Mouse (Mus musculus) urinary bladder, postnatal 14 days (tissue): Measurements from ENCODE around the gene Amigo1.

Source experiments
- DNase-seq: peaks from one replicate; pipeline ENCODE4 v3.0.0; 2021; ENCODE audit warnings: low spot score

Gene Amigo1

DNA sequence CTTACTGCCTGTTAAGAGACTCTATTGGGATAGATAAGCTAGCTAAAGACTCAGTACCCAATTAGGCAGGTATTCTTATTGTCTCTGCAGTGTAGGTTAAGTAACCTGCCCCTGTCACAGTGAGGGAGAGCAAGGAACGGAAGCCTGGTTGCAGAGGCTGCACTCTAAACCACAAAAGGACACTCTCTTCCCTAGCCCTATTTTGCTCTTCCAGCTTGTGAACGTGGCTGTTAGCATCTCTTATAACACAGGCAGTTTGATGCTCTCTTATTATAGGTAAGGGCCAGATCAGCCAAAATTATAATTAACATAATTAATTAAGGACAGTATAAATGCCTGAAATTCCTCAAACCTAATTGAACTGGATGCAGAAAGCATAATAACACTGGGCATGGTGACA is 5.6 kb upstream of the Amigo1 start:
- DNase-seq = no peak

DNA sequence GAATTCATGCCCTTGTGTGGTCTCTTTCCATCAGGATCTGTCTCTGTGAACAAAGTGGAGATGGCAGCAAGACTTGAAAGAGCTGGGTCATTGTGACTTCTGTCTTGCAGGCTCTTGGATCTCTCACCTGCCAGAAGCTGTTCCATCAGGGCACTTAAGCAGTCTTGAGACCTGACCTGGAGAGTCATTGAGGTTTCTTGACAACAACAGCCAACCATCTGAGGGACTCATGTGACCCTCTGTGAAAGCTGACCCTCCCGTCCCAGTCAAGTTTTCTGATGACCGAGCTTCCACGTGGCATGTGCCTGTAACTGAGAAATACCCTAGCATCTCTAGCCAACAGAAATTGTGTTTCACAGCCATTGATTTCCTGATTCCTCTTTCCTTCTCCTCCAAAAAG is 1.4 kb upstream of the Amigo1 start:
- DNase-seq = no peak

DNA sequence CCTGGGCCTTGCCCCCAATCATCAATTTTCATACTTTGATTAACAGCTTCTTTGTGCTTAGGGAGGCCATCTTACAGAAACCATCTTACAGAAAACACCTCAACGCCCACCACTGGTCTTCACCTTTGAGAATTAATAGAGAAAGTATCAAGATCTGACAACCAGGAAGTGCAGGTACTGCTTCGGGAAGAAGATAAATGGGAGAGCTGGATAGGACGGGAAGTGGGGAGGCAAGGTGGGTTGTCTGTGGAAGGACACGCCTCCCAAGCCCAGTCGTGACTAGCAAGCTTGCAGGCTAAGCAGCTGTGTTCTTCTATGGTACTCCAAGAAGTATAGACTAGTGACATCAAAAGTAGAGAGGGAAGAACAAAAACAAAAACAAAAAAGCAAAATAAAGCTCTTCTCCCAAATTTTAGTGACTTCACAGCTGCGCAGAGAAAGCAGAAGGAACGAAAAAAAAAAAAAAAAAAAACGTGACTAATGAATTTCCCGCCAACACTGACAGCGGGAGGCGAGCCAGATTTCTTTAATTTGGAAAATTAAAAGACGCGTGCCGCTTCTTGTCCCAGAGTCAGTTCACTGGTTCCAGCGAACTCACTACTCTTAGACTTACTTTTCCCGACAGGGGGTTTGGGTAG is 556 bp upstream of the Amigo1 start:
- DNase-seq = no peak

DNA sequence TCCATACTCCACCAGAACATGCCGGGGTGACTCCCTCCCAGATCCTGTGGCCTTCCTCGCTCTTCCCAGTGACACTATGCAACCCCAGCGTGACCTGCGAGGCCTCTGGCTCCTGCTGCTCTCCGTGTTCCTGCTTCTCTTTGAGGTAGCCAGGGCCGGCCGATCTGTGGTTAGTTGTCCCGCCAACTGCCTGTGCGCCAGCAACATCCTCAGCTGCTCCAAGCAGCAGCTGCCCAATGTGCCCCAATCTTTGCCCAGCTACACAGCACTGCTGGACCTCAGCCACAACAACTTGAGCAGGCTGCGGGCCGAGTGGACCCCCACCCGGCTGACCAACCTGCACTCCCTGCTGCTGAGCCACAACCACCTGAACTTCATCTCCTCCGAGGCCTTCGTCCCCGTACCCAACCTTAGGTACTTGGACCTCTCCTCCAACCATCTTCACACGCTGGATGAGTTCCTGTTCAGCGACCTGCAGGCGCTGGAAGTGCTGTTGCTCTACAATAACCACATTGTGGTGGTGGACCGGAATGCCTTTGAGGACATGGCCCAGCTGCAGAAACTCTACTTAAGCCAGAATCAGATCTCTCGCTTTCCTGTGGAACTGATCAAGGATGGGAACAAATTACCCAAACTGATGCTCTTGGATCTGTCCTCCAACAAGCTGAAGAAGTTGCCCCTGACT is 1.1 kb downstream of the Amigo1 start:
- DNase-seq = no peak

DNA sequence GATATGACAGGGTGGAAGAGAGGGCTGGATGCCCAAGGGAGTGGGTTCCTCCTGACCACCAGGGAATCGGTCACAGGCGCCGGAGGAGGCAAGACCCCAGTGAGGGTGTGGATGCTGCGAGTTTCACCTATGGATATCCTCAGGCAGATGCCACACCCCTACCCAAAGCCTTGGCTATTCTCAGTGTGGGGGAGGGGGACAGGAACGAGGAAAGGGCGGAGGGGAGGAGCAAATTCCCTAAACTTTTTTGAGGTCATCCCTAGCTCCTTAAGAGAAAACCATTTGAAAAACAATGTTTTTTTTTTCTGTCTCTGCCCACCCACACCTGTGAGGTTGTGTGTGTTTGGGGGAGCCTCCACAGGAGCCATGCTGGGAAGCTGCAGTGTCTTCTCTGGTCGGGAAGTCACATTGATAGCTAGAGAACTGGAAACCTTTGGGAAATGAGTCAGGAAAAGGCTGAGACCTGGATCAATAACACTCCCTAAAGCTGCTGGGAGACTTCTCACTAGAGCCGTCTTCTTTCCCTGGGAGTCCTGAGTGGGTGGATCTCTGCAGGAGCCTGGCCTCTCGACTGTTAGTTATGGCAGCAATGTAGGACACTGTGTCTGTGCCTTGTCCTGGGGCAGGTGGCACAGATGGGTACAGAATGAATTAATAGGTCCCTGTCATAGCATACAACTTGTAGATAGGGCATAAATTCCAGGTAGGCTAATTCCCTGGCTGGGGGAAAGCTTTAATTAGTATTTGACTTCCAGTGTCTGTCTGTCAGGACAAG is 2.8 kb downstream of the Amigo1 start:
- DNase-seq = peak; percentile 1

DNA sequence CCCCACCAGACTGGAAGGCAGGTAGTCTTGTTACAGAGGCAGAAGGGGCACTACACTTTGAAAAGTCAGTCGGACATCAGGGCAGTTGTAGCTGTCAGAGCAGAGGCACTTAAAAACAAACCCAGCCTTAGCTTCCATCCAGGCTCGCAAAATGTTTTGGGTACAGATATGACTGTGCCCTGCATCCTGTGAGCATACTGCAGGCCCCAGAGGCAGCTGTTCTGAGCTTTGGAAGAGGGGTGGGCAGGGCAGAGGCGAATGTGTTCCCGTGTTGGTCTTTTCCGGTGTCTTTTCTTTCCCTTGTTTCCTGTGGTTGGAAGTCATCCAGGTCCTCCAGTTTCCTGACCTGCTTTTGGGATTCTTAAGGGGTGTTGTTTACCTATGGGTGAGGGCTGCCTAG is 3.8 kb downstream of the Amigo1 start:
- peak; percentile 1 for DNase-seq

DNA sequence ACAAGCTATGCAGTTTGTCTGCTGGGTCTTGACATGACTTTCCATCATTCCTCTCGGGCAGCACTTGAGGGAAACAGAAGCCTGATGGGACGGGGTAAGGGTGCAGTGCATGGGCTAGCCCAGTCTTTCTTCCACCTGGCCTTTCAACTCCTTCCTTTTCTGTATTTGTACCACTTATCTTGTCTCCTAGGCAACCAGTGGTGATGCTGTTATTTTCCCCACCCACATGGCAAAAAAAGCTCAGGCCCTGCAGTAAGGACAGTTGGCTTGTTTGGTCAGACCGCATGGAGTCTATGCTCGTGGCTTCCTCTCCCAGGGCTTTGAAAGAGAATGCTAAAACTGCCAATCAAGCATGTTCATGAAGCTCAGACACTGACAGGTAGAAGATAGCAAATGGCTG is 7.6 kb downstream of the Amigo1 start:
- no peak for DNase-seq

DNA sequence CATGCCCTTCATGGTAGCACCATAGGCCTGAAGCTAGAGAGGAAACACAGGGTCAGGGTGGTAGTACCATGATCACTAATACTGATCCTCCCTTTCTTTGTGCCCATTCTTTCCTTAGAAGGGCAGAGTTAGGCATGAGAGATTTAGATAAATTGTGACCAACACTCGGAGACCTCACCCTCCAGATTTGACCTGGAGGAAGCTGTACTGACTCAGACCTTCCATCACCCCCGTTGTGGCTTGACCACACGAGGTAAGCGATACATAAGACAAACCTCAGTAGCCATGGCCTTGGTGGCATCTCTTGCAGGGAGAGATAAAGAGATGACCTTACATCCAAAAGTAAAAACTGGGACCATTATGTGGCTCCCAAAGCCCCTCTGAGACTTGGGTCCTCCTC is 9.2 kb downstream of the Amigo1 start:
- DNase-seq = no peak

DNA sequence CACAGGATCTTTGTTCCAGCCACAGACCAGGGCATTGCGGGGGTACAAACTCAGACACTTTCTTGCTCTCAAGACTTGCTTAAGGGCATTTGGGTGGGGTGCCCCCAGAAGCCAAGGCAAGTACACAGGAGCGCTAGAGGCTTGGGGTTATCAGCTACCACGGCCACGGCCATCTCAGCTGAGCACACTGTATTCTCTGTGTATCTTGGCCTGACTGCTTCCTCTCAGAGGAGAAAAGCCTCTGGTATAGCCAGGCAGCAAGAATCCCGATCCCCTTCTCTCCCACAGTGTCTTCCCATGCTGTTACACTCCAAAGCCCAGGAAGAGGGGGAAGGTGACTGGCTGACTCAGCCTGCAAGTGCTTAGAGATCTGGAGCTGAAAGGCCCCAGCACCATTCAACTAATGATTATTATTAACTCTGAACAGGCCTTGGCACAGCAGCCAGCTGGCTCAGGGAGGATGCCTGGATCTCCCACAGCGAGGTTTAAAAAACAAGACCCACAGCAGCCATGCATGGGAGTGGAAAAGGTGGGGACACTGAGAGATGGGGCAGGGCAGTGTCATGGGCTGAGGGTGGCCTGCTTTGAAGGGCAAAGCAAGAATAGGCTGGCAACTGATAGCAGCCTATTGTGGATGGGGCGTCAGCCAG is 9.9 kb downstream of the Amigo1 start:
- no peak for DNase-seq

DNA sequence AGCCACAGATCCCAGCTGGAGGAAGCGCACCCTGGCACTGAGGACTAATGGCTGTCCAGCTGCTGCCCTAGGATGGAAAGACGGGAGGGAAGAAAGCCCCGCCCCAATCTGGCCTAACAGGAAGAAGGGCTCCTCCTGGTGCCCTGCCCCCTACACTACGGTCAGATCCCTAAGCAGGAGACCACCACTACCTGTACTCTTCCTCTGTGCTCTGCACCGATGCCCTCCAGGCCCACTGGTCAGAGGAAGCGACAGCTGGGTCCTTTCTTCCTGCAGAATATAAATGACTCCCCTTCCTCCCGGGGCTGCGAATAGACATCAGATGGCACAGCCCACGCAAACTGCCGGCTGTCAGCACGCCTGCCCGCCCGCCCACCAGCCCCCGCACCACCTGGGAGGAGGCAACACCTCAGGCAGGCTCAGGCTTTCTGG is 10.9 kb downstream of the Amigo1 start:
- peak; percentile 40 for DNase-seq

DNA sequence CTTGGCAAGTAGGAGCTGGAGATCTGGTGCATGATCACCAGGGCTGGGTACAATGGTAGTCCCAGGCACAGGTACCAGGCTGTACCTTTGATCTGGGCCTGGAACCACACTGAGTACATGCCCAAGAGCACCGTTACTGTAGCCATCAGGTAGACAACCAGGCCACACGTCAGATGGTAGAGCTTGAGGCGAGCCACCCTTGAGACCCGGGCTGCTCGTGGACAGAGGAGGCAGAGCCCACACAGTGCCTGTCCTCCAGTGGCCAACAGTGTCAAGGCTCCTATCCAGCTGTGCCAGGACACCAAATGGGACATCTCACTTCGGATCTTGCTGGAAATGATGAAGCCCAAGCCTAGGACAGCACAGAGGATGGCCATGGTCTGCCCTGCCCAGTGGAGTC is 13.1 kb downstream of the Amigo1 start:
- no peak for DNase-seq

DNA sequence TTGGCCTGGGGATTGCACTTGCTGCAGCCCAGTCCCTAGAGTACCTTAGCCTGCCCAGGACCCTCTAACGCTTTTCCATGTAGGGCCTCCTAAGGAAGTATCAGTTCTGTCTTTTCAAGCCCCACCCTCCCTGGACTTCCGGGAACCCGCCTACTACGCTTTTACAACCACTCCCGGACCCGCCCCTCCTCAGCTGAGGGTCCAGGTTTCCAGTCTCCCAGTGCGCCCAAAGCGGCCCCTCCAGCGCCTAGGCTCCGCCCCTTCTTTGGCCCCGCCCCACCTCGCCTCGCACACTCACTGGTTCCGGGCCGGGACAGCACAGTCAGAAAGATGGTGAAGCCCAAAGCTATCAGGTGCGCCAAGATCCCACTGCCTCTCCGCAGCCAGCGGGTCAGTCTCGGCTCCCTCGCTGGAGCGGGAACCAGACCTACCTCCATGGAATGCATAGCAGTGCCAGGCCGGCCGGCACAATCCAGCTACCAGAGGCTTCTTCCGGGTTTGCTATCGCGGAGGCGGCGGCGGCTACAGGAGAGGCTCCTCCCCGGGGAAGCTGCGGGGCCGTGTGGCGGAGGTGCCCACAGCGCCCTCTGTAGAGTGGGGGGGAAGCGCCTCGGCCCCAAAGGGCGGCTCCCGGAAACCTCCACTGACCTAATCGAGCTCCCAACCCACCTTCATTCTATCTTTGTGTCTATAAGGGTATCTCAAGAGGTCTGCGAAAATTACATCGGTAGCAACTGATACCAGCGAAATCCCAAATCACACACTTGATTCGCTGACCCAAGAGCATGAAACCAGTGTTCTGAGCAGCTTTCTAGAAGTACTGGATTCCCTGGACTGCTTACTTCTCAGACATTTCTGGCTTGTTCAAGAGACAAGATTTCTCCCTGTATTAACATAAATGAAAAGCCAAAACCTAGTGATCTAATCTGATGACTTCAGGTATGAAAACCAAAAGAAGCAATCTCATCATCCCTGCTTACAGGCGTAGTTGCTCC is 14.5 kb downstream of the Amigo1 start, which contains the start of gene Cyb561d1:
Gene Cyb561d1 (minus strand): TSS at position 884 of the 995 bp plus-strand sequence.
- peak; percentile 96 for DNase-seq

DNA sequence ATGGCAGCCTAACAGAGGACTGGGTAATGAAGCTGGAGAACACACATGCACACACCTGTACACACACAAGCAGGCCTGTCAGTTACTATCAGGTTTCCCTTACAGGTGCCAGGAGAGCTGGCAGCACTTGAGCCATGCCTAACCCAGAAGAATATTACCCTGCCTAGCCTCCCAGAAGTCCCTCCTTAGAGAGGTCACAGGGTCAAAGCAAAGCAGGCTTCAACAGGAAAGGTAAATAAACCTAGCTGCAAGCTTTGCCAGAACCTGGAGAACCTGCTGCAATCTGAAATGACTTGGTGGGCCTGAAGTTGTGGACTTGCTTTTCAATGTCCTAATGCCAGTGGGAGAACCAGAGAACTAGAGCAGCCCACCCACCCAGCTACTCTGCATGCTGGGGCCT is 16.4 kb downstream of the Amigo1 start:
- peak; percentile 65 for DNase-seq

DNA sequence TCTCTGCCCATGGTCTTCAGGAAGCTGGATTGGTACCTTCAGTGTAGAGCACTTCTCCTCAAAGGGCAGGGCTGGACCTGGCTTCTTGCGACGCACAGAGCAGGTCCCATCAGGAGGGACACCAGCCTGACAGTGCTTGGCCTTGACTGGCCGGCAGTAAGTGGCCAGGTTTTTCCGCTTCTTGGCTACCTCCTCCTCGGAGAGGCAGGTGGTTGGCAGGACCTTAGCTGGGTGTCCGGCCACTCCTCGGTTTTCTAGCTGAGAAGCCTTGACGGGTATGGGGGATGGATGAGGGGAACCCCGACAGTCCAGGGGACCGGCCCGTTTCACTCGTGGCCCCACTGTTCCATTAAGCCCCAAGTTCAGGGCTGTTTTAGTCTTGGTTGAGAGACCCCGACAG is 17.1 kb downstream of the Amigo1 start:
- DNase-seq = no peak

DNA sequence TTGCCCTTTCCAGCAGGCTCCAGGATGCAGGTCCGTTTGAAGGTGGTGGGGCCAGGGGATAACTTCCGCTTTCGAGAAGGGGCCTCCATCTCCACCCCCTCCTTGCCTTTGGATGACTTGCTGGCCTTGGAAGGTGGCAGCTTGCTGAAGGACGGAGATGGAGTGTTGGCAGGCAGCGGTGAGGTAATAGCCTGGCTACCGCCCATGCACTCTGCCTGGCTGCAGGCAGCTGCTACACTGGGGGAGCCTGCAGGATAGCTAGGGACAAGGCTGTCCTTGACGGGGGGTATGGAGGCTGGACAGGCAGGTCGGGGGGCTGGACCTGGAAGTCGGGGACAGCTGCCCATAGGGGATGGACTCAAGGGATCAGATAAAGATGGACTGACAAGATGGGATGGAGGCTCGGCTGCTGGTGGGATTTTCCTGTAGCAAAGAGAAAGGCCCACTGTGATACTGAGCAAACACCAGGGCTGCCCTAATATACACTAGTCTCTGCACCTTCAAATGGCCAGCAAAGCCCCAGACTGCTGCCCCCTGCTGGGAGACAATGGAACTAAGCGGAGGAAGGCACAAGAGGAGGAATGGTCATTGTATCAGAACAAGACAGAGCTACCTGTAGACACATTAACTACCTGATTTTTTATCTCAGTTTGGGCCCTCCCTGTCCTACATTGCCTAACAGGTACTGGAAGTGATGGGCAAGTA is 17.6 kb downstream of the Amigo1 start:
- DNase-seq = peak; percentile 83

DNA sequence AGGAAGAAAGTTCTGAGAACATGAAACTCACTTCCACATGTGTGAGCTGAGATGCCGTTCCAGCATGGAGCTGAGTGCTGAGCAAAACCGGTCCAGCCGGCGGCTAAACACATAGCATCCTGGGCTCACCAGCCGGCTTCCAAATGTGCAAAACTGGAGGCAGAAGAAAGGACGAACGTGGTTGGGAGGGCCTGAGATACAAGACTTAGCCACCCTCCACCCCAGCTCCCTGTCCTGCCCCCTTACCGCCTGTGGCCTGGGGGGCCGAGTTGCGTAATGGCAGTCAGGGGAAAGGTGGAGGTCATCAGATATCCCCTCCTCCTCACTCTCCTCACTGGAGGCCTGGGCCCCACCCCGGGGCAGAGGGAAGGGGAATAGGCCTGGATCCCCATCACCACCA is 18.3 kb downstream of the Amigo1 start:
- no peak for DNase-seq

DNA sequence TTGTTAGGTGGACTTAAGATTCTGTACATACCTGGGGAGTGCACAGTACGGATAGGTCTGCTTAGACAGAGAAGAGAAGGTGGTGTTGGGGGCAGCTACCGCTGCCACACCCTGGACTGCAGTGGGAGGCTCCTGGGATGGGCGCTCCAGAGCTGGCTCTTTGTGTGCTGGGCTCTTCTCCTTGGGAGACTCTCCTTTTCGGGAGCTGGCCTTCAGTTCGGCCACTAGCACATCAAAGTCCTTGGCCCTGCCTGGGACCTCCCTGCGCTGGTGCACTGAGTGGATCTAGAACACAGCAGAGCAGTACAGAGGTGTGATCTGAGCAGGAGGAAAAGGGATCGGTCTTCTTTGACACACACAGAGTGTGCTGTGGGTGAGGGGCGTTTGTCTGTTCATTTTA is 19.5 kb downstream of the Amigo1 start:
- no peak for DNase-seq

DNA sequence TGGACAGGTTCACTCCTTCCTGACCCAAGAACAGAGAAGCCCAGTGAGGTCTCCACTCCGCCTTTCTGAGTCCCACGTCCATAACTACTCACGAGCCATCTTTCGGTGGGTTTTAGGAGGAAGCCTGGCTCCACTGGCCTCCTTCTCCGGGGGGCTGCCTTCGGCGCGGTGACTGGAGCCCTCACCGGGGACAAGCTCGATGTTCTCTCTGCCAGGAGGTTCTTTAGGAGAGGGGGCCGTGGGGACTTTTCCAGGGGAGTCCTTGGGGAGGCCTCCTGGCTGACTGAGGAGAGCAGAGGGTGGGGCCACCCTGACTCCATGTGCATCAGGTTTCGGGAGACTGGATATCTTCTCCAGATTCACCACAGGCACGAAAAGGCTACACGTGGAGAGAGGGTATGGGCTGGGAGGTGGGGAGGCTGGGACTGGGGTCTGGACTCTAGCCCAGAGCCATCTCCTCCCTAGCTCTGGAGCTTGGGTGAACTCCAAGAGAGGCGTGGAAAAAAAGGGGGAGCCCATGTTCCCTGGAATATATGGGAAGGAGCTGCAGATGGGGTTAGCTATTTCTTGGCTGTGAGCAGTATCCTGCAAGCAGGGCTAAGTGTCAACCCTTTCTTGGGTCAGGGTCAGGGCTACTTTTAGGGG is 20.7 kb downstream of the Amigo1 start:
- DNase-seq = no peak

DNA sequence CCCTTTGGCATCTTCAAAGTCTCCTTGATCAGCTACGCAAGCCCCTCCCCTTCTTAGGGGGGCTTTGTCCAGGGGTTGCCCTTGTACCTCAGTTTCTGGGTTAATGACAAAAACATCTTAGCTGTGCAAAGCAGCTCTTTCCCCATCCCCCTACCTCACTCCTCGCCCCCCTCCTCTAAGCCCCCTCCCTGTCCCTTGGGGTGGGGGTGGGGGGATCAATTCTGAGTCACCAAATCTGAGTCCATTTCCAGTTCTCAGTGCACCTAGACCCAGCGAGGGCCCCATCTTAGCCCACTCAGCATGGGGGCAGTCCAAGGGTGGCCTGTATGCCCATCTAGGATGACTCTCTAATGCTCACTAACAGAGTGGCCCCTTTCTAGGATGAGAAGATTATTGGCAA is 22.9 kb downstream of the Amigo1 start:
- no peak for DNase-seq

DNA sequence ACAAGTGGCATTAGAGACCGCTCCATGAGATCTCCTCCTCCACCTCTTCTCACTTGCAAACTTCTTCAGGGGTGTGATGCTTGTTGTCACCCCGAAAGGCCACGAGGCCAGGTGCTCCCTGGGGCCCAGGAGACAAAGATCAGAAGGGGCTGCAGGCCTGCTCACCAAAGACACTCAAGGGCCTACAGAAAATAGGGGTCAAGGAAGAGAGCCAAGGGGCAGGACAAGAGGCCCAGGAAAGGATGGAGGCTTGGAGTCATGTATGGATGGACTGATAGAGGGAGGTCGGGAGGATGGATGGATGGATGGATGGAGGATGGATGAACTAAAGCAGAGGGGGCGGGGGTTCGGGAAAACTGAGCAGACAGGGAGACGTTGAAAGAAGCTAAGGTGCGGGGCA is 23.4 kb downstream of the Amigo1 start:
- DNase-seq = no peak
